Mouse (Mus musculus) ZHBTc4 (cell line): ENCODE data around the gene Rap1gap.

Experiments used
- DNase-seq: peaks from one replicate; pipeline ENCODE4 v3.0.0-alpha.2; 2011; ENCODE audit warnings: low read depth, low spot score

Gene Rap1gap

DNA sequence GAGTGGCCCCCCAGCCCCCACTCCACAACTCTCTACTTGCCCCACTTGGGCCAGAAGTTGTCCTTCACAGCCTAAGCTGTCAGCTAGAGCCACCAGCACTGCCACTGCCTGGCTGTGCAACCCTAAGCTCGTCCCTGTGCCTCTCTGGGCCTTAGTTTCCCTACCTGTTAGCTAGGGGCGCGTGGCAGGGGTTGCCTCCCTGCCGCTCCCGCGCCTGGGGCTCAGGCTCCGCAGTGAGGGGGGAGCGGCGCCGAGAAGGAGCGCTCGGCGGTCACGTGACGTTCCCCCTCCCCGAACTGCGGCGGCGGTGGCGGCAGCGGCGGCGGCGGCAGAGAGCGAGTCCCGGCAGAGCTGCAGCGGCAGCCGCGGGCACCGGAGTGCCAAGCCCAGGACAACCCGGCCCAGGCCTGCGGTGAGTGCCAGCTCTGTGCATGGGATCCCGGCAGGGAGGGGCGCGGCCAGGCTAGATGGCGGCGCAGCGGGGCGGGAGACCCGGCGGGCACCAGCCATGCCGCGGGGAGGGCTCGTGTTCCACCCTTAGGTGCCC is at the start of gene Rap1gap:
Gene Rap1gap (plus strand): TSS at position 294 of the 547 bp plus-strand sequence.
- peak; percentile 72 for DNase-seq

DNA sequence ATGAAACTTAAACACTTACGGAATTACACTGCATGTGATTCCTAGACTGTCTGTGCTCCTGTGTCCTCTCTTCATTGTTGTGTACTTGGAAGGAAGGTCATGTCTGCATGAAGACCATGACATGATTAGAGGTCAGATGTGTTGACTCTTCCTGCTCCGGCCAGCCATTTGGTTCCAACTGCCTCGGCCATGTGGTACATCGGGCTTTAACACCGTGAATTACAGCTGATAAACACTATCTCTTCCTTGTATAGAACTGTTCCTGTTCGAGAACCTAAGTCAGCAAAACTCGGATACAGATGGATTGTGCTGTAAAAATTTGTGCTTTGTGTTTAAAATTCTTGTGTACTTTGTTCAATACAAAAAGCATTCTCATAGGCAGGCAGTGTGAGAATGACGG is 41.7 kb upstream of the Rap1gap start:
- no peak for DNase-seq

DNA sequence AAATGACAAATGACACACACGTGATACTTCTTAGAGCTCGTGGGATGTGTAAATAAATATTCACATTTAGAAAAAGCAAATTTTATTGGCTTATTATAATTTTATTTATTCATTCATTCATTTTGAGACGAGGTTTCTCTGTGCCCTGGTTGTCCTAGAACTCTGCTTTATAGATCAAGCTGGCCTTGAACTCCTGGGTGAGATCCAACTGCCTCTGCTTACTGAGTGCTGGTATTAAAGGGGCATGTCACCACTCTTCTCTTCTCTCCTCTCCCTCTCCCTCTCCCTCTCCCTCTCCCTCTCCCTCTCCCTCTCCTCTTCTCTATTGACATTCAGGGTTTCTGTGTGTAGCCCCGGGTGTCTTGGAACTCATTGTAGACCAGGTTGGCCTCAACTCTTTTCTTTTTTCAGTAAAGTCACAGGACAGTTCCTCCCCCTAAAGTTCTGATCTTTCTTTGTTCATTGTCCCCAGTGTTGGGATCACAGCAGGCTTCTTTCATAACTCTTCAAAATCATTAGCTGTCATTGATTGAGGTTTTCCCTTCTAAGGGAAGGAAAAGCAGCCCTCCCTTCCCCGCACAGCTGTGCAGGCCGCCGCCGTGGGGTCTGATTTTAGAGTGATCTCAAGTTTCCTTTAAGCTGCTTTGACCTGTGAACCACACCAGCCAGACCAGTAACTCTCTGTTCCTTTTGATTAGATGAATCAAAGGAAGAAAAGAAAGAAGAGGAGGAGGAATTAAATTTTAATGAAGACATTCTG is 36.9 kb upstream of the Rap1gap start:
- no peak for DNase-seq

DNA sequence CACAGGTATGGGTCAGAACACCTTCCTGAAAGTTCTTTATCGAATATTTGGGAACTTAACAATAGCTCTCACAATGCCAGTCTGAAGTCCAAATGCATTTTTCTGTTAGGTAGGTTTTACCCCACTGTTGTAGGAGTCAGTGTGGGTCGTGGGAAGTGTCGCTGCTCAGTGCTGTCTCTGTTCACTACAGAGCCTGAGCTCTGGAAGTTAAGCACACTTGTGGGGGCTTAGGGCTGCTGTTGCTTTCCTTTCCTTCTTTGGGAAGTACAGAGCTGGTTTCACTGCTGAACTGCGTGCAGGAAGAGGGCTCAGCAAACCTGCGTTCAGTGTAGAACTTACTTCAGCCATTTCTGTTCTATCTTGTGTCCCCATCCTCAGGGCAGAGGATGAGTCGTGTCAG is 36.1 kb upstream of the Rap1gap start:
- DNase-seq, result no peak

DNA sequence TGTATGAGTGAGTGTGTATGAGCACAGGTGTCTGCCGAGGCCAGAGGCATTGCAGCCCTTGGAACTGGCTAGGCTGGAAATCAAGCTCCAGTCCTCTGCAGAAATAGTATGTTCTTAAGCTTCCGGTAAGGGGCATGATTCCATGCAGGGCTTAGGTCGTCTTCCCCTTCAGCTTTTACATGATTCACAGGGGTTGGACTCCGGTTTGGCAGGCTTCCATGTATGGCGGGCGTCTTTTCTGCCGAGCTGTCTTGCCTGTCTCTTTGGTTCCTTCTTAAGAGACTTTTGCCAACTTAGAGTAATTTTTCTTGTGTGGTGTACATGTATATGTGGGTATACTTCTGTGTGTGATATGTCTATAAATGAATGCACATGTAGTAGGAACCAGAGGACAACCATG is 35.2 kb upstream of the Rap1gap start:
- DNase-seq, result no peak

DNA sequence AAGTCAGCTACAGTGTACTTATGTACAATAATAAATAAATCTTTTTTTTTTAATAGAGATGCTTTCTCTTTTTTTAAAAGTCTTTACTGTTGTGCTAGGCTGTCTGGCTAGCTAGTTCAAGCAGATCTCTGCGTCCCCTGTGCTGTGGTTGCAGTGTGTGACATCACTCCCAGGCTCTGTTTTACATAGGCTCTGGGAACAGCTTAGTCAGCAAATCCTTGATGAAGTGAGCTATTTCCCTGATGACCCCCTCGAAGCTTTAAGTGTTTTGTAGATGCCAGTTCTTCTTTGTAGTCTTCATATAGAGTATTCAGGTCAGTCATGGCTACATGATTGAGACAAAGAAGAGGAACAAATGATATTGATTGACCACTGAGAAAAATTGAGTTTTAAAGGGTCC is 34.4 kb upstream of the Rap1gap start:
- no peak for DNase-seq

DNA sequence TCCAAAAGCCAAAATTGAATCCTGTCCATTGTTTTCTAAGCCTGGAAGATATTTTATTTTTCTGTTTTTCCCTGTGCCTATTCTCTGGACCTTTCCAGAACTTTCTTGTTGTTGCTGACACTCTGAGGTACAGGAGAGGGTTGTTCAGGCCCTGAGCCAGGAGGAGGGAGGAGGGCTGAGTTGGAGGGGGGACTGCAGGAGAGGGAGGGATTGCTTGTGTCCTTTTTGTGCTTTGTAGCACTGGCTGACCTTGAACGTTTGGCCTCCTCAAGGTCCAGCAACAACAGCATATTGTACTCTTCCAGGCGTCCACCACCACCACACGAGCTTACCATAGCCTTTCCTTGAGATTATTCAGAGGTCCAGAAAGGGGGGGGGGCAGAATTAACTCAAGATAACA is 32.9 kb upstream of the Rap1gap start:
- DNase-seq, result no peak

DNA sequence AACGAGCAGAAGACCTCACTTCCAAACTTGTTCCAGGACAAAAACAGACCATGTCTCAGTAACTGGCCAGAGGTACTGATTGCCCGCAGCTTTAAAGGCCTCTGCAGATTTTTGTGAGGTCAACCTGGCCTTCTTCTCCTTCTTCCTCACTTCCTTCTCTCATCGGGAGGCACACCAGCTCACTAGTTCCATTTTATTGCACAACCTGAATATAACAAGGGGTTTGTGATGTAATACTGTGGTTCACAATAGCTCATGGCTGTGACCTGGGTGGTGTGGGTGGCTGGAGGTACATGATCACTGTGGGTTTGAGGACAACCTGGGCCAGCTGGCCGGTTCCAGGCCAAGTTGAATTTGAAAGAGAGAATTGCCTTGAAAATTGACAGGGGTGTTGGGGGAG is 31.1 kb upstream of the Rap1gap start:
- no peak for DNase-seq

DNA sequence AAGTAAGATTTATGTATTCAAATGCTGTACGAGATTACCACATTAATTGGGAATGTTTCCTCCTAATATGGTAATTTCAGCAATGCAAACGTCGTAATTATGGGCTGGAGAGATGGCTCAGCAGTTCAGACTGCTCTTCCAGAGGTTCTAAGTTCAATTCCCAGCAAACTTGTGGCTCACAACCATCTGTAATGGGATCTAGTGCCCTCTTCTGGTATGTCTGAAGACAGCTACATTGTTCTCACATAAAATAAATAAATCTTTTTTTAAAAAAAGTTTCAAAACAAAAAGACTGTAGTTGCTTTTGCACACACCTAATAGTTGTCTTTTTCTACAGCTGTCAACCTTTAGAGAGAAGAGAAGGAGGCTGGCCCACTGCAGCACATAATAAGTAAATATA is 27.9 kb upstream of the Rap1gap start:
- peak; percentile 35 for DNase-seq

DNA sequence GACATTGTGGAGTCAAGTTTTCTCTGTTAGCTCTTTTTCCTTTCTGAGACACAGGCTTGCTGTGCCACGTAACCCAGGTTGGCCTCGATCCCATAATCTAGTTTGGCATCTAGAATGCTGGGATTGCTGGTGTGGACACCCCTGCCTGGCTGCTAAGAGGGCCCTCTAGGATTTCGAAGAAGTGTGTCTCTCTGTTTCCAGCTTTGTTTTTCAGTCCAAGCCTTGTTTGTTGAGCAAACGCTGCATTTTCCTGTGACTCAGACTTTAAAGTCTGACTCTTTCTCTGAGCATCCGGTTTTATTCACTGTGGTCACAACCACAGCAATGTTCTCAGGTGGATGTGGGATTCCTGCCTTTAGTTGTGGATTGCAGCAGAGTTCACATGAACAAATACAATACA is 23.0 kb upstream of the Rap1gap start:
- DNase-seq, result no peak

DNA sequence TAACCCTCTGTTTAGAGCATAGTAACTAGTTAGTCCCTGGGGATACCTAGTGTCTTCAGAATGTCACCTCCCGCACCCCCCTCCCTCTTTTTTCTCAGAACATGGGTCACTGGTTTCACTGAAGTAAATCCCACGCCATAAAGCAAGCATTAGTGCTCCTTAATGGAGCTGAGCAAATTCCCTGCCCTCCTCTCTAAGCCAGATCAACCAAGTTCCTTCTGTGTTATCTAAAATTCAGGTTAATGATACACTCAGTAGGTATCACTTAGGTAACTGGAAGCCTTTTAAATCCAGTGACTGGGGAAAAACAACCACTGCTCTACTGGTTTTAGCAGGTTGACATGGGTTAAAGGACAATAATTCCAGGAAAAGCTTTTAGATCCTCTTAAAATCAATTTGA is 22.4 kb upstream of the Rap1gap start:
- DNase-seq, result no peak

DNA sequence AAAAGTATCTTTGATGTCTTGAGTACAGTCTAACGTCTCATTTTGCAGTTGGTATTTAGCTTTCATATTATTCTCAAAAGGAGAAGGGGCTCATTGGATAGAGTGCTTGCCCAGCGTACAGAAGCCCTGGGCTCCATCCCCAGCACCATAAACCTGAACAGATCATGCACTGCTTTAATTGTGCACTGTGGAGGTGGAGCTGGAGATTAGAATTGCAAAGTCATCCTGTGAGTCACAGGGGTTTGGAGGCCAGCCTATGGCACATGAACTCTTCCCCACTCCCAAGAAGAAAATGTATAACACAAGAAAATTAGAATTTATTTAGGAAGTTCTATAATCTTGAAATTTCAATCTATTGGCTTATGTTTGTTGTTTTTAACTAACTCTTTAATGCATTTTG is 21.1 kb upstream of the Rap1gap start:
- DNase-seq, result no peak

DNA sequence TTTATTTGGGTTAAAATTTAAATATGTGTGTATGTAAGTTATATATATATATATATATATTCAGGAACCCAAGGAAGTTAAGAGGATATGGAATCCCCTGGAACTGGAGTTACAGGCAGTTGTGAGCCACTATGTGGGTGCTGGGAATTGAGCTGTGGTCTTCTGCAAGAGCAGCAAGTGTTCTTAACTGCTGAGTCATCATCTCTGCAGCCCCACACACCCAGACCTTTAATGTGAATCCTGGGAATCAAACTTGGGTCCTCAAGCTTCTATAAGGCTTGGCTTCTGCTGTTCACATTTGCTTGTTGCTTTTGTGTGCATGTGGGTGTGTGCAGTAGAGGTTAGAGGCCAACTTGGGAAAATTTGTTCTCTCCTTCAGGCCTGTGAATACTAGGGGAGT is 18.3 kb upstream of the Rap1gap start:
- no peak for DNase-seq

DNA sequence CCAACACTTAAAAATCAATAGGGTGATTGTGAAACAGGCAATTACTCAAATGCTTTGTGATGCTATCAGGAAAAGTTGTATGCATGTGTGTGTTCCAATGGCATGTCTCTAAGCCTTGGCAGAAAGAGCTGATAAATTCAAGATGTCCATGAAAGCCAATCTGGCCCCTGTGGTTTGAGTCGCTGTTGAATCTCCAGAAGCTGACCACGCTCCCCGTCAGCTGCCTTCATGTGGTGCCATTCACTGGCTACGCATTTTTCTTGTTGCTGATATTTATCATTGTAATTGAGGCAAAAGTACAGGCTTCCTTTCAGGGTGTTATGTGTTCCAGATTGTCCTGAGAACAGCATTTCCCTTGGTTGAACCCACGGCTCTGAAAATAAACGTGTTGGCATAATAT is 16.9 kb upstream of the Rap1gap start:
- no peak for DNase-seq

DNA sequence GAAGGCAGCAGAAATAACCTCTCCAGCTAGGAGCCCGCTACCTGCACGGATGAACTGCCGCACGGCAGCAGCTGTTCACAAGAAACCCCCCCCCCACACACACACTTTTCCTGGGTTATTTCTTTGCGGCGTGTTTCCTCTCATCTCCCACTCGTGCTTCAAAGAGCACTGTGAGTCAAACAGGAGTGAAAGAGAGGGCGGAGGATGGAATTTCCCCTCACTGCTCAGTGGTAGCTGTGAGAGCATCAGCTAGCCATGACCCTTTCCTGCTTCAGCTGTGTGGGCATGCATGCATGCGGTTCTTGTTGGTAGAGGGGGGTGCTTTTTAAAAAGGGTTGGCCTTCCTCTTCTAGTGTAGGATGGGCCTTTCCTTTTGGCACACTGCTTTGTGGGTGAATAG is 16.3 kb upstream of the Rap1gap start:
- no peak for DNase-seq

DNA sequence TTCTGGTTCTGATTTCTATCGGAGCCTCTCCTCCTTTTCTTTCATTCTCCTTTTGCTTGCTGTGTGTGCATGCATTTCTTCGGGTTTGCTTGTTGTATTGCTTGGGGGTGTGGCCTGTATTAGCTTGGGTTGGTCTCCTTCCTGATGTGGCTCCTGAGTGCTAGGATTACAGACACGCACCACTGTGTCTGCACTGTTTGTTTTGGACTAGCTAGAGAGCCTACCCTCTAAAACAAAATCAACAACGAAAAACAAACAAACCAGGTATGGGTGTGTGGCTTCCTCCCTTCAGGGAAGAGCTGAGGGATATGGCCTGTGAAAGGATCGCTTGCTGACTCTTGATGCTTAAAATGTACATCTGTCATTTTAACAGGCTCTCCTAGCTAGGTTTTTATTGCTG is 13.6 kb upstream of the Rap1gap start:
- DNase-seq, result no peak

DNA sequence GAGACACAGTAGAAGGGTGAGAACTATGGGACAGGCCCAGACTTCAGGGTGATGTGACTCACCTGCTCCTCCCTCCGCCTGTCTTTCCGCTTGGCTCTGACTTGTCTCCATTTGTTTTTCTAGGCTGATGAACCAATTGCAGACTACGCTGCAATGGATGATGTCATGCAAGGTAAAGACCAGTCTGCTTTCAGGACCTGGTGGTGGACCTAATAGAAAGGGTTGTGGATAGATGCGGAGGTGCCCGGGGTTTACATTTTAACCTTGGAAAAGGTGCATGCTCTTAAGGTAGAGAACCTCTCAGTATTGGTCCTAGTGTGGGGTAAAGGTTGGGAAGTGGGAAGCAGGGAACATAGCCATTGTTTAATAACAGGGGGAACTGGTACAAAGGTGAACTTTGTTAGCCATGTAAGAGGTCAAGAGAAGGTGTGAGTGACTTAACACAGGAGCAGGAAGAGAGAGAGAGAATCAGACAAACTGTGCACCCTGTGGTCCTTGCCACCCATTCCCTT is 11.6 kb upstream of the Rap1gap start:
- DNase-seq, result no peak

DNA sequence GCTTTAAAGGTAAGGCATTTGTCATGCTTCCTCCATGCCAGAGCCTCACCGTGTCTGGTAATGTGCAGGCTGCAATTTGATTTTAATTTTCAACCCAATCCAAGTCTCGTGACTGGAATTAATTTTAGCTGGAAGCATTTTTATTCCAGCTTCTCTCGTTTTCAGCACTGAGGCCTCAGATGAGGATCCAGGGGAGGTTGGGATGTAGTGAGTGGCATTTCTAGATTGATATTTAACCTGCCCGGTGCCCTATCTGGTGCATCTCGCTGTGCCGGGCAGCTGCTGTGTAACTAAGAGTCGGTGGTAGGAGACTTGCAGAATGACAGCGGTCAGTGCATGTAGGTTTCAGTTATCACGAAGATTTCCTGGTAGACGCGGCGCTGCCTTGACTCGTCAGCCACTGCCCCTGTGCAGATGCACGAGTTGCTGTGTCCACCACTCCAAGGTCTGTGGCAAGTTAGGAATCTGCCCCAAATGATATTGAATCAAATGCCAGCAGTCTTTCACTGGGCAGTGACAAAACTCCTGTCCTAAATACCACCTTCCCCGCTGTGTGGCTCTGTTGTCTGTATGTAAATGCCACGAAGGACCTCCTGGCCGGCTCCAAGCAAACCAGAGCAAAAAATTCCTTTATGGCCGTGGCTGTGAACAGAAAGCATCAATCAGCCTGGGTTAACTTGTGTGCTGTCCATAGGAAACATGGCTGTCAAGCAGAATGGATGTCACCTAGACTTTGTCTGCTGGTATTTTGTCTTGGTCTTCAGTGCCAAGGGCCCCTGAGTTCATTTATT is 9.1 kb upstream of the Rap1gap start:
- no peak for DNase-seq

DNA sequence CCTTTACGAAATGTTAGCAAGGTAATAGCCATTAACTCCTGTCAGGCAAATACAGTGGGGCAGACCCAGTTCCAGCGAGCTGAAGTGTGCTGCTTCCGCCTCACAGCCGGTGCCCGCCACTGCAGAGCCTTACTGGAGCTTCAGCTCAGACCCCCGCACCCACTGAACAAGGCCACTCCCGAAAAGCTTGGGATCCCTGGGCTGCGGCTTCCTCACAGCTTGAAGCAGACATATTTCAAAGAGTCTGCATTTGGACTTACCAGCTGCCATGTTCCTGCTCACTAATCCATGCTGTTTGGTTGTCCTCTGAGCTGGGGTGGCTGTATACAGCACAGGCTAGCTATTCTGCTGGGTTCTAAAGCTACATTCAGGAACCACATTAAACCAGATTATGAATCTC is 6.9 kb upstream of the Rap1gap start:
- DNase-seq, result peak; percentile 68

DNA sequence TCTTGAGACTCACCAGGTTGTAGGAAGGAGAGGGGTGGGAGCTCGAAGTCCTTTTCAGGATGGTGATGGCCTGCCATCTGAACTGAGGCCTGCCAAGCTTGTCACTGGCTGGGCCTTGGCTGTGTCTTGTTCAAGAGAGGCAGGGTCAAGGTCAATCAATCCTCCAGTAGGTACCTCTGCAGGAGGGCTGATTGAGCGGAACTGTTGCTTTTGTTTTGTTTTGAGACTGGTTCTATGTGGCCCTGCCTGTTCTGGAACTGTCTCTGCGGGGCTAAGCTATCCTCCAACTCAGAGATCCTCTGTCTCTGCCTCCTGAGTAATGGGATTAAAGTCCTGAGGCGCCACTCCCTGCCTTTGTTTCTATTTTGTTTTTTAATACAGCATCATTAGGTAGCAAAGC is 5.0 kb upstream of the Rap1gap start:
- DNase-seq, result peak; percentile 93

DNA sequence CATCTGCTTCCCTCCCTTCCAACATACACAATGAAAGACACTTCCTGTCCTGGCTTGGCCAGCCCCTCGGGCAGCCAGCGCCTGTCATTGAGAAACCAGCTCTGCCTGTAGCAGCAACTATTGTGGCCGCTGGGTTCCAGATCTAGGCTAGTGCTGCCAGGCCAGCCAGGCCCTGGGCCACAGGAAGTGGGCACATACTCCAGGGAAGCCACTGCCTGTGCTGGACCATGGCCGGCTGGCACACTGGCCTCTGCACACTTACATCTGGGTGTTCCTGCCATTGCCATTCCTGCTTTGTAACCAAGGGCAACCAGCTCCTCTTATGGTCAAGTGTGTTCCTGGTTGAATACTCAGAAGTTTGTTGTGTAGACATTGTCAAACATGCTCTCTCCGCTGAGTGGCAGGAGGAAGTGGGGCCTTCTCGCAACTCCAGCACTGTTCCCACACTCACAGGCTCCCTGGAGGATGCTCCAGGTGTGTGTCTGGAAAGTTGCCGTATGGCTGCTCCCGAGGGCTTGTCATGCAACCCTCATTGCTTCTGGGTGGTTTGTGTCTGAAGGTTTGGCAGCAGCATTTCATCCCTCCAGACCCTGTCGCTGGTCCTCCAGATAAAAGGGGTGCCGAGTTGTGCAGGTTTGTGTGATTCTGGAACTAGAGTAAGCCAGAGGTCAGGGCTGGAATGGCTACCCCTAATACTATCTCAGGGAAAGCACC is 4.0 kb upstream of the Rap1gap start:
- DNase-seq, result peak; percentile 39

DNA sequence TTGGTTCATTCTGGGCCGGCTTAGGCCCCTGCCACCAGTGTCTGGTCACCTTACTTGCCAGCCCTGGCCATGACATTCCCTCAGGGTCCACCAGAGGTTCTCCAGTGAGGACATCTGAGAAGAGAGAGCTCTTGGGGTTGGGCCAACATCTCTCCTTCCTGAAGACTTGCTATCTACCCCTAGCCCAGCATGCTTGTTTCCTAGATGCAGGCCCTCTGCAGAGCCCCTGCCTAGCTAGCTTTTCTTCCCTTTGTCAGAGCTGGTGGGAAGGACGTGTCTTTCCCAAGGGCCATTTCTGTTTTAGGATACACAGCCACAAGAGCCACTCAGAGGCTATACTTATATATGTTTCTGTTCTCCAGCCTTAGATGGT is 3.5 kb upstream of the Rap1gap start:
- DNase-seq, result no peak
